Mouse (Mus musculus) Patski (cell line): ENCODE measurements around the gene Ldlrad3. TPM values are rescaled to one million over a fixed set of nuclear protein-coding genes. Genes with fewer than 3 reads are reported as not detected.

Experiments
- ATAC-seq: fragments of 100-300 bp; one replicate; pipeline ENCODE4 v1.8.0; 2021
- CTCF ChIA-PET: fragments of 350-600 bp; sonication (Branson Sonifier 250); formaldehyde crosslinking; loops from one replicate; lab custom pipeline; 2022; ENCODE audit warnings: inconsistent platforms; lab: Charles Lee
- POLR2A ChIA-PET: fragments of 350-600 bp; sonication (Branson Sonifier 250); formaldehyde crosslinking; loops from one replicate; lab custom pipeline; 2022; ENCODE audit warnings: antibody characterized with exemption, inconsistent platforms; lab: Charles Lee
- DNase-seq: peaks from one replicate; pipeline ENCODE4 v3.0.0-alpha.2; 2011; ENCODE audit warnings: low read depth, low spot score
- H3K27me3 ChIP-seq: fragments of 371-371 bp; one replicate; pipeline ENCODE4 v1.5.1; 2021
- CTCF ChIP-seq: fragments of 100-300 bp; IDR thresholded peaks from one replicate; pipeline ENCODE4 v1.5.1; 2021
- in situ Hi-C: fragments of 300-500 bp; cut with MboI; formaldehyde crosslinking; loops from 3 replicates; pipeline ENCODE4 v1.11.1; 2018; ENCODE audit warnings: low pct_unique_long_range_greater_than_20kb, mixed read lengths
- polyA plus RNA-seq: library from polyadenylated mRNA; unstranded; gene quantifications from one replicate; pipeline ENCODE4 v1.2.3, GENCODE M21; 2021

The Ldlrad3 gene
- polyA plus RNA-seq, 1 experiment from 2014 or later = 8.1 TPM

GRCm38 (mm10) chr2:102027265-102027664, 158.9 kb downstream of the Ldlrad3 start:
- ChIA-PET POLR2A (interaction anchor here (0.6 kb wide), 1 partner anchor 21 kb away, joined by 3 read pairs; no protein-coding TSS in a partner anchor), CTCF (no interaction called here)
- H3K27me3 ChIP-seq = no peaks in the 10 kb centered on the region
- no peak for TF ChIP-seq CTCF
- no peak for ATAC-seq
- no peak for DNase-seq
- in situ Hi-C loops = no loop called here

GRCm38 (mm10) chr2:102026156-102026555, 160.0 kb downstream of the Ldlrad3 start:
- DNase-seq = no peak
- CTCF ChIA-PET = no interaction called here
- ATAC-seq = peak; percentile 86
- TF ChIP-seq CTCF = no peak
- in situ Hi-C loops = no loop called here
- no peaks in the 10 kb centered on the region for H3K27me3 ChIP-seq
- POLR2A ChIA-PET = no interaction called here

- DNase-seq = no peak
- no peaks in the 10 kb centered on the region for H3K27me3 ChIP-seq
- CTCF ChIA-PET = interaction anchor here (1.0 to 3.9 kb wide), 2 partner anchors 12 to 86 kb away, joined by 3 to 22 read pairs; no protein-coding TSS in a partner anchor
- POLR2A ChIA-PET = no interaction called here
- in situ Hi-C loops = no loop called here
- TF ChIP-seq CTCF = no peak
- no peak for ATAC-seq
Measured at GRCm38 (mm10) chr2:102024483-102024882, 161.7 kb downstream of the Ldlrad3 start.

GRCm38 (mm10) chr2:102021371-102022084, 164.7 kb downstream of the Ldlrad3 start:
- ChIA-PET POLR2A (interaction anchor here (1.4 kb wide), 1 partner anchor 94 kb away, joined by 3 read pairs; no protein-coding TSS in a partner anchor), CTCF (interaction anchor here (0.5 to 3.9 kb wide), 2 partner anchors 9 to 334 kb away, joined by 3 to 22 read pairs; no protein-coding TSS in a partner anchor)
- DNase-seq (no peak), ATAC-seq (no peak)
- in situ Hi-C loops = no loop called here
- H3K27me3 ChIP-seq = no peaks in the 10 kb centered on the region
- TF ChIP-seq CTCF = no peak

GRCm38 (mm10) chr2:102020546-102020945, 165.6 kb downstream of the Ldlrad3 start:
- no peak for ATAC-seq
- no peak for DNase-seq
- TF ChIP-seq CTCF = no peak
- ChIA-PET POLR2A (no interaction called here), CTCF (no interaction called here)
- in situ Hi-C loops = no loop called here
- H3K27me3 ChIP-seq = no peaks in the 10 kb centered on the region

GRCm38 (mm10) chr2:102014538-102015113, 171.6 kb downstream of the Ldlrad3 start:
- ChIA-PET CTCF (interaction anchor here (4.5 kb wide), 1 partner anchor 9 kb away, joined by 22 read pairs; no protein-coding TSS in a partner anchor), POLR2A (no interaction called here)
- H3K27me3 ChIP-seq = no peaks in the 10 kb centered on the region
- TF ChIP-seq CTCF = no peak
- DNase-seq = no peak
- in situ Hi-C loops = no loop called here
- no peak for ATAC-seq

- DNase-seq (no peak), ATAC-seq (no peak)
- ChIA-PET POLR2A (no interaction called here), CTCF (interaction anchor here (4.5 kb wide), 1 partner anchor 12 kb away, joined by 22 read pairs; no protein-coding TSS in a partner anchor)
- no peak for TF ChIP-seq CTCF
- H3K27me3 ChIP-seq = no peaks in the 10 kb centered on the region
- in situ Hi-C loops = no loop called here
Measured at GRCm38 (mm10) chr2:102011311-102011975, 174.7 kb downstream of the Ldlrad3 start.

GRCm38 (mm10) chr2:102009766-102010265, 176.4 kb downstream of the Ldlrad3 start:
- TF ChIP-seq CTCF = no peak
- DNase-seq (no peak), ATAC-seq (no peak)
- H3K27me3 ChIP-seq = no peaks in the 10 kb centered on the region
- POLR2A ChIA-PET = no interaction called here
- in situ Hi-C loops = no loop called here
- CTCF ChIA-PET = interaction anchor here (0.7 kb wide), 1 partner anchor 17 kb away, joined by 3 read pairs; no protein-coding TSS in a partner anchor

GRCm38 (mm10) chr2:102006143-102006542, 180.0 kb downstream of the Ldlrad3 start:
- DNase-seq = no peak
- no peaks in the 10 kb centered on the region for H3K27me3 ChIP-seq
- ChIA-PET POLR2A (interaction anchor here (0.6 kb wide), 1 partner anchor 21 kb away, joined by 3 read pairs; no protein-coding TSS in a partner anchor), CTCF (interaction anchor here (1.1 kb wide), 1 partner anchor 17 kb away, joined by 4 read pairs; no protein-coding TSS in a partner anchor)
- in situ Hi-C loops = no loop called here
- no peak for TF ChIP-seq CTCF
- no peak for ATAC-seq

- ChIA-PET CTCF (interaction anchor here (0.7 kb wide), 1 partner anchor 18 kb away, joined by 3 read pairs; no protein-coding TSS in a partner anchor), POLR2A (interaction anchor here (0.6 kb wide), 1 partner anchor 22 kb away, joined by 3 read pairs; no protein-coding TSS in a partner anchor)
- in situ Hi-C loops = no loop called here
- ATAC-seq = no peak
- no peak for DNase-seq
- TF ChIP-seq CTCF = no peak
- H3K27me3 ChIP-seq = no peaks in the 10 kb centered on the region
Measured at GRCm38 (mm10) chr2:102005377-102006007, 180.7 kb downstream of the Ldlrad3 start.
